Mouse (Mus musculus) CH12.LX (cell line): ENCODE results near the gene Mfsd4b1.

ENCODE experiments used
- CHD2 ChIP-seq: IDR thresholded peaks from 2 replicates; pipeline ENCODE4 v1.6.1; 2011; ENCODE audit warnings: low read length, improper control_type of control experiment
- CTCF ChIP-seq, 2 experiments: IDR thresholded peaks in 1 of 2; conservative IDR thresholded peaks in 1 of 2; 2 replicates each; pipeline ENCODE4 v1.5.1; 2011 to 2012; ENCODE audit warnings: low read depth in 2 of 2, low read length in 2 of 2, improper control_type of control experiment in 1 of 2, inconsistent platforms in 1 of 2, mild to moderate bottlenecking in 1 of 2, moderate library complexity in 1 of 2
- E2F4 ChIP-seq: IDR thresholded peaks from 2 replicates; pipeline ENCODE4 v1.6.1; 2011; ENCODE audit warnings: low read depth, low read length, improper control_type of control experiment; ENCODE audit not compliant: insufficient replicate concordance
- ELF1 ChIP-seq: IDR thresholded peaks from 2 replicates; pipeline ENCODE4 v1.6.1; 2014; ENCODE audit warnings: low read depth, mild to moderate bottlenecking, inconsistent platforms, low read length, improper control_type of control experiment
- MAFK ChIP-seq: IDR thresholded peaks from 2 replicates; pipeline ENCODE4 v1.6.1; 2011; ENCODE audit warnings: low read length, improper control_type of control experiment; ENCODE audit not compliant: insufficient replicate concordance
- MAZ ChIP-seq: IDR thresholded peaks from 2 replicates; pipeline ENCODE4 v1.6.1; 2012; ENCODE audit warnings: low read depth, mild to moderate bottlenecking, inconsistent platforms, low read length, improper control_type of control experiment, moderate library complexity
- MXI1 ChIP-seq: IDR thresholded peaks from 2 replicates; pipeline ENCODE4 v1.6.1; 2011; ENCODE audit warnings: mild to moderate bottlenecking, low read depth, low read length, improper control_type of control experiment
- NRF1 ChIP-seq: IDR thresholded peaks from 2 replicates; pipeline ENCODE4 v1.6.1; 2014; ENCODE audit warnings: low read depth, mild to moderate bottlenecking, inconsistent platforms, low read length, improper control_type of control experiment, moderate library complexity
- POLR2A ChIP-seq: IDR thresholded peaks from 2 replicates; pipeline ENCODE4 v1.6.1; 2011; ENCODE audit warnings: low read depth, mild to moderate bottlenecking, improper control_type of control experiment, low read length
- RCOR1 ChIP-seq: conservative IDR thresholded peaks from 2 replicates; pipeline ENCODE4 v1.6.1; 2012; ENCODE audit warnings: low read depth, mild to moderate bottlenecking, inconsistent platforms, low read length, improper control_type of control experiment
- TBP ChIP-seq: conservative IDR thresholded peaks from 2 replicates; pipeline ENCODE4 v1.6.1; 2011; ENCODE audit warnings: low read depth, low read length, improper control_type of control experiment
- ZMIZ1 ChIP-seq: IDR thresholded peaks from 2 replicates; pipeline ENCODE4 v1.6.1; 2012; ENCODE audit warnings: low read depth, mild to moderate bottlenecking, inconsistent platforms, low read length, improper control_type of control experiment
- ZNF384 ChIP-seq: IDR thresholded peaks from 2 replicates; pipeline ENCODE4 v1.6.1; 2012; ENCODE audit warnings: low read depth, low read length, improper control_type of control experiment, inconsistent platforms

DNA sequence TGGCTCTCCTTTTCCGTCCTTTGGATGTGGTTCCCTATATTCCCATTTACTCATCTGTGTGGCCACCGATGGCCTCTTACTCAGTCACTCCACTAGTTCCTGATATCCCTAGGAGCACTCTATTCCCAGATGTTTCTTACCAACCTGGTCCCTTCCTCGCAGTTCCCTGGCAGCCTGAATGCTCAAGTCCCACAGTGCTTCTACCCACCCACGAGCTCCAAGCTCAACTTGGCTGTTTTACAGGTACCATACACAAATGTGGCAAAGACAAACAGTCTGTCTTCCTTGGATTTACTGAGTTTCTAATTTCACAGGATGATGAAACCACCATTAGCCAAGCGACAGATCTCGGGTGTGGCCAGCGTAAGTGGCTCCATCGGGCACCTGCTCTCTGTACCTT, 29.4 kb upstream of the Mfsd4b1 start:
- no peak for TF ChIP-seq CTCF (conservative IDR thresholded peaks at IDR 0.05 in 1 of 2, IDR thresholded peaks at IDR 0.05 in 1 of 2; ENCODE audit: low read depth in 2 of 2, low read length in 2 of 2)
- no peak for TF ChIP-seq ZMIZ1
- TF ChIP-seq POLR2A, result no peak
- no peak for TF ChIP-seq ELF1
- TF ChIP-seq MAZ, result no peak
- TF ChIP-seq MAFK, result no peak
- no peak for TF ChIP-seq ZNF384
- no peak for TF ChIP-seq NRF1
- no peak for TF ChIP-seq E2F4
- no peak for TF ChIP-seq MXI1
- no peak for TF ChIP-seq RCOR1
- TF ChIP-seq TBP, result no peak
- no peak for TF ChIP-seq CHD2
